Mouse (Mus musculus) small intestine, adult 2 months (tissue): ENCODE measurements around the gene Tnfaip8l1. TPM values are rescaled to one million over a fixed set of nuclear protein-coding genes. Genes with fewer than 3 reads are reported as not detected.
A peak's percentile ranks its signal among the peaks of the same experiment; 100 is the strongest.

Experiments used
- H3K27ac ChIP-seq: fragments of 200-500 bp; 2 replicates; pipeline ENCODE4 v1.5.1; 2012; ENCODE audit warnings: low read depth, low read length, control low read depth, inconsistent platforms; ENCODE audit not compliant: insufficient read depth
- H3K27me3 ChIP-seq: fragments of 200-500 bp; 2 replicates; pipeline ENCODE4 v1.6.1; 2012; ENCODE audit warnings: mild to moderate bottlenecking, moderate library complexity, low read length, inconsistent platforms; ENCODE audit not compliant: control insufficient read depth, insufficient read depth
- H3K36me3 ChIP-seq: fragments of 200-500 bp; 2 replicates; pipeline ENCODE4 v1.6.1; 2012; ENCODE audit warnings: mild to moderate bottlenecking, low read length, control low read depth, inconsistent platforms; ENCODE audit not compliant: control insufficient read depth, insufficient read depth
- H3K4me1 ChIP-seq: fragments of 200-500 bp; 2 replicates; pipeline ENCODE4 v1.6.1; 2012; ENCODE audit warnings: low read length, inconsistent platforms, mixed read lengths; ENCODE audit not compliant: control insufficient read depth, insufficient read depth, insufficient read length
- H3K4me3 ChIP-seq: fragments of 200-500 bp; 2 replicates; pipeline ENCODE4 v1.5.1; 2012; ENCODE audit warnings: low read depth, mild to moderate bottlenecking, control low read depth, inconsistent platforms, low read length, moderate library complexity
- CTCF ChIP-seq: fragments of 200-500 bp; IDR thresholded peaks from 2 replicates; pipeline ENCODE4 v1.5.1; 2012; ENCODE audit warnings: low read depth, mild to moderate bottlenecking, control low read depth, inconsistent platforms, low read length, moderate library complexity, mixed read lengths; ENCODE audit not compliant: insufficient replicate concordance, insufficient read length; ENCODE audit errors: extremely low read depth
- POLR2A ChIP-seq: fragments of 200-500 bp; IDR thresholded peaks from 2 replicates; pipeline ENCODE4 v1.6.1; 2012; ENCODE audit warnings: low read depth, mild to moderate bottlenecking, control low read depth, inconsistent platforms, low read length, moderate library complexity
- WGBS: fragments of 180-500 bp; shearing (Covaris S2); methylation state at CpG from one replicate; pipeline ENCODE4 v1.1.7; 2018; 5-methylcytosine and 5-hydroxymethylcytosine counted together
- polyA plus RNA-seq: library from polyadenylated mRNA; depleted of rRNA; stranded (reverse); fragments of >200 nt; gene quantifications from 2 replicates; pipeline ENCODE4 v1.2.3, GENCODE M21; 2012; rRNA removed

Gene Tnfaip8l1
- polyA plus RNA-seq, 1 experiment, result 10.3 TPM

DNA sequence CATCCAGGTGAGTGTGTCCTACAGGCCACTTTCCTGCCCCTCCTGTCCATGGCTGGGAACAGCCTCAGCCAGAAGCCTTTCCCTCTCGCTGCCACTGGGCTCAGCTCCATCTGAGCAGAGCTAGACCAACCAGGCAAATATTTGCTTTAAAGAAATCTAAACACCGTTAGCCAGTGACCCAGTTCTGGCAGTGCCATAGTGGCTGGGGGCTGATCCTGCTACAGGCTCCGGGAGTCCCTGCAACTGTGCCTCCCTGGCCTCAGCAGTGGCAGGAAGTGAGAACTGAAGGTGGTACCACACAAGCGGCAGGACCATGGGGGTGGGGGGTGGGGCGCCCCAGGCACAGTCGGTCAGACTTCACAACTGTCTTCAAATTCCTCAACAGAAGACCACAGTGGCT is 50.4 kb downstream of the Tnfaip8l1 start:
- H3K4me1 ChIP-seq, result peaks cover 12% of the 10 kb centered on the region
- peaks cover 27% of the 10 kb centered on the region for H3K36me3 ChIP-seq
- WGBS, result 44% methylated on average over 6 of the region's 6 CpGs
- TF ChIP-seq POLR2A (no peak), CTCF (no peak)
- no peak overlapping the region for H3K4me3 ChIP-seq
- H3K27ac ChIP-seq, result no peak overlapping the region
- no peaks in the 10 kb centered on the region for H3K27me3 ChIP-seq

- TF ChIP-seq POLR2A, result no peak
- no peak for TF ChIP-seq CTCF
- H3K36me3 ChIP-seq, result peaks cover 24% of the 10 kb centered on the region
- peaks cover 16% of the 10 kb centered on the region for H3K4me1 ChIP-seq
- no peaks in the 10 kb centered on the region for H3K27me3 ChIP-seq
- H3K4me3 ChIP-seq, result no peak overlapping the region
- WGBS, result 93% methylated on average over 1 of the region's 1 CpGs
- no peak overlapping the region for H3K27ac ChIP-seq
Measured at GRCm38 (mm10) chr17:56214229-56214628, 52.0 kb downstream of the Tnfaip8l1 start.

DNA sequence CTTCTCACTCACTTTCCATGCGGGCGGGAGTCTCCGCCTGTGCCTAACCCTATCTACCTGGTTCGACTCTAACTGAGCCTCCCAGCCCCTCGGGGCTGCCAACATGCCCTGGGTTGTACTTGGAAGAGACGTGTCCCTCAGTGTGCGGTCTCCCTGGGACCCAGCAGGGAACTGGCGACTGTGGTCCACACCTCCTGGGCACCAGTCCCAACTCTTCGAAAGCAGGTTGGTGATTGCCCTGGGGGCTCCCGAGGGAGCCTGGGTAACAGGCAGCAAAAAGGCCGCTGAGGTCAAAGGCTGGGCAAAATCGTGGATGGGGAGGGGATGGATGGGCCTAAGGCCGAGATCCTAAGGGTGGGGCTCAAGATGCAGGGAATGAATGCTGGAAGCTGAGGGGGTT is 55.4 kb downstream of the Tnfaip8l1 start:
- WGBS, result 58% methylated on average over 13 of the region's 13 CpGs

DNA sequence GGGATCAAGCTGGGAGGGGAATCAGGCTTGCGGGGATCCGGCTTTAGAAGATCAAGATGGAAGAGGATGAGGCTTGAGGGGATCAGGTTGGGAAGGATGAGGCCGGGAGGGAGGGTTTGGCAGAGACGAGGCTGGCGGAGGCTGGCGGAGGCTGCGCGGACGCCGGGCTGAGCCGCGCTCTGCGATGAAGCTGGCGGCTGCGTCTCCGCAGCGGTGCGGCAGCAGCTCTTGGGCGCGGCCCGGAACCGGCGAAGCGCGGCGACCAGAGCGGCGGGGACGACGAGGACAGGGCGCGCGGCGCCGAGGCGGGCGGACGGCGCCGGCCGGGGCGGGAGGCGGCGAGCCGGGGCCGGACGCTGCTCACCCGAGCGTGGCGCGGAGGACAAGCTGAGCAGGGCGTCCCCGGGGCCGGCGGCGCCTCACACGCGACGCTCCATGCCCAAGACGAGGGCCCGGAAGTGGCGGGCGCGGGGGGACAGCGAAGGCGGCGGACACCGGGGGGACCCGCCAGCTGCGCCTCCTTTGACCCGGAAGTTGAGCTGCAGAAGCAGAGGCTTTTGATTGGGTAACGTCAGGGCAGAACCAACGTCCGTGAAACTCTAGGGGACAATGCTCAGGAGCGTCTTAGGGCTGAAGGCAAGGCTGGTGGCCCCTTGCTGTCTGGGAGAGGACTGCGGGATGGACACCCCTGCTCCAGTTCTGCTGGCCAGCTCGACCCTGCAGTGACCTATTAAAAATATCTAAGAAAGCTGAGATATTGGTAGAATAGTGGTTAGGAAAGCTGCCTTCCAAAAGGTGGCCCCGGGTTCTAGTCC is 56.3 kb downstream of the Tnfaip8l1 start, which contains the start of gene Dpp9:
TSS of gene Dpp9 (minus strand) at position 529 of the 815 bp plus-strand sequence.
- TF ChIP-seq POLR2A, result no peak
- no peak for TF ChIP-seq CTCF
- H3K4me1 ChIP-seq, result peaks cover 17% of the 10 kb centered on the region
- H3K27me3 ChIP-seq, result no peaks in the 10 kb centered on the region
- H3K27ac ChIP-seq, result peak within 1 kb of the TSS; percentile 66
- WGBS, result under 1% methylated on average over 76 of the region's 78 CpGs
- H3K4me3 ChIP-seq, result peak within 1 kb of the TSS; percentile 97
- no peaks in the 10 kb centered on the region for H3K36me3 ChIP-seq

More for the DNA sequence above, 55.4 kb downstream of the Tnfaip8l1 start:
- Histone ChIP-seq H3K4me3 (peak overlapping the region; percentile 97), H3K4me1 (peaks cover 17% of the 10 kb centered on the region), H3K27ac (peak overlapping the region; percentile 66; the same call in 1 of the 2 replicates), H3K27me3 (no peaks in the 10 kb centered on the region), H3K36me3 (no peaks in the 10 kb centered on the region)
- no peak for TF ChIP-seq POLR2A
- TF ChIP-seq CTCF, result no peak

DNA sequence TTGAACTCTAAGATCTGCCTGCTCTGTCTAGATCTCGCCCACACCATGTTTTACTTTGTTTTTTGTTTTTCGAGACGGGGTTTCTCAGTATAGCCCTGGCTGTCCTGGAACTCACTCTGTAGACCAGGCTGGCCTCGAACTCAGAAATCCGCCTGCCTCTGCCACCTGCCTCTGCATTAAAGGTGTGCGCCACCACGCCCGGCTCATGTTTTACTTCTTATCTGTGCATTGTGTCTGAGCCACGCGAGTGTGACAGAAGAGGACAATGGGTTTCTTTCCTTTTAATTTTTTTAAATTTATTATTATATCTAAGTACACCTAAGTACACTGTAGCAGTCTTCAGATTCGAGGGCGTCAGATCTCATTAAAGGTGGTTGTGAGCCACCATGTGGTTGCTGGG is 57.0 kb downstream of the Tnfaip8l1 start:
- no peaks in the 10 kb centered on the region for H3K27me3 ChIP-seq
- H3K4me3 ChIP-seq, result peak overlapping the region; percentile 97
- no peak for TF ChIP-seq CTCF
- TF ChIP-seq POLR2A, result no peak
- H3K36me3 ChIP-seq, result no peaks in the 10 kb centered on the region
- H3K4me1 ChIP-seq, result peaks cover 17% of the 10 kb centered on the region
- H3K27ac ChIP-seq, result peak overlapping the region; percentile 62
- 16% methylated on average over 12 of the region's 12 CpGs for WGBS

DNA sequence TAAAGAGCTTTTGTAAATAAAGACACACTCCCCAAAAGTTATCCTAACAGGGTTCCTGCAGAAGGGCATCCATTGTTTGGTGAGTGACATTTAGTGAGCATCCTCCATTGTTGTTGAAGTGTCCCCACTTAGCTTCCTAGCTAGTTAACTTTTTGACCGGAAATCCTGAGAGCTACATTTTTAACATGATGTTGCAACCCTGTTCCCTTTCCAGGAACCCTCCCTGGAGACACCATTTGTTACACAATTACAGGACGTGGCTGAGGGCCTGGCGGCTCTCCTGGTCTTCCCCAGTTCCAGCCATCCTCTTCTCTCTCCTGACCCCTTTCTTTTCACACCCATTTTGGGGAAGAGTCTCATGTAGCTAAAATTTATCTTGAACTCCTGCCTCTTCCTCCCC is 57.5 kb downstream of the Tnfaip8l1 start:
- Histone ChIP-seq H3K4me3 (no peak overlapping the region), H3K27ac (no peak overlapping the region), H3K4me1 (peaks cover 17% of the 10 kb centered on the region), H3K27me3 (no peaks in the 10 kb centered on the region), H3K36me3 (no peaks in the 10 kb centered on the region)
- WGBS, result 34% methylated on average over 3 of the region's 3 CpGs
- TF ChIP-seq CTCF, result no peak
- TF ChIP-seq POLR2A, result no peak

Other genes with a start within 250 kb of the Tnfaip8l1 start
- 0.09 TPM in 1 of 2 replicates, not detected in the other for gene Zfp119b, start 213.0 kb upstream of the Tnfaip8l1 start, polyA plus RNA-seq
- 4.9 and 7.5 TPM in 2 replicates for gene Ebi3, start 209.8 kb upstream of the Tnfaip8l1 start, polyA plus RNA-seq
- 3.4 and 7.9 TPM in 2 replicates for gene Yju2, start 203.4 kb upstream of the Tnfaip8l1 start, polyA plus RNA-seq
- gene Shd, start 192.0 kb upstream of the Tnfaip8l1 start, polyA plus RNA-seq, result 1.1 and 3.4 TPM in 2 replicates
- gene Fsd1, start 176.0 kb upstream of the Tnfaip8l1 start, polyA plus RNA-seq, result 0.83 and 3.2 TPM in 2 replicates
- gene Stap2, start 156.9 kb upstream of the Tnfaip8l1 start, polyA plus RNA-seq, result 87.8 and 224 TPM in 2 replicates
- gene Mpnd, start 156.8 kb upstream of the Tnfaip8l1 start, polyA plus RNA-seq, result 129 and 424 TPM in 2 replicates
- gene Sh3gl1, start 125.8 kb upstream of the Tnfaip8l1 start, polyA plus RNA-seq, result 41.8 and 78.2 TPM in 2 replicates
- 1.9 and 4.1 TPM in 2 replicates for gene Chaf1a, start 122.0 kb upstream of the Tnfaip8l1 start, polyA plus RNA-seq
- gene Ubxn6, start 87.4 kb upstream of the Tnfaip8l1 start, polyA plus RNA-seq, result 27.4 and 57.1 TPM in 2 replicates
- gene Hdgfl2, start 82.8 kb upstream of the Tnfaip8l1 start, polyA plus RNA-seq, result 23.1 and 24.2 TPM in 2 replicates
- gene Plin4, start 52.7 kb upstream of the Tnfaip8l1 start, polyA plus RNA-seq, result 6.2 and 8.9 TPM in 2 replicates
- gene Plin5, start 44.9 kb upstream of the Tnfaip8l1 start, polyA plus RNA-seq, result 0.04 and 0.05 TPM in 2 replicates
- gene Lrg1, start 40.5 kb upstream of the Tnfaip8l1 start, polyA plus RNA-seq, result 10.6 and 28.7 TPM in 2 replicates
- 6.4 and 12.2 TPM in 2 replicates for gene Sema6b, start 22.1 kb upstream of the Tnfaip8l1 start, polyA plus RNA-seq
- 82.7 and 86.4 TPM in 2 replicates for gene Mydgf, start 21.4 kb downstream of the Tnfaip8l1 start, polyA plus RNA-seq
- 27.4 and 39.4 TPM in 2 replicates for gene Dpp9, start 56.4 kb downstream of the Tnfaip8l1 start, polyA plus RNA-seq
- gene Fem1a, start 94.3 kb downstream of the Tnfaip8l1 start, polyA plus RNA-seq, result 21.3 and 22.9 TPM in 2 replicates
- 39.7 and 96.6 TPM in 2 replicates for gene Ticam1, start 114.3 kb downstream of the Tnfaip8l1 start, polyA plus RNA-seq
- gene Plin3, start 130.4 kb downstream of the Tnfaip8l1 start, polyA plus RNA-seq, result 137 and 299 TPM in 2 replicates
- gene Arrdc5, start 137.8 kb downstream of the Tnfaip8l1 start, polyA plus RNA-seq, result not detected in 2 replicates
- 7.6 and 16.3 TPM in 2 replicates for gene Uhrf1, start 140.8 kb downstream of the Tnfaip8l1 start, polyA plus RNA-seq
- 20.5 and 38.3 TPM in 2 replicates for gene Kdm4b, start 163.6 kb downstream of the Tnfaip8l1 start, polyA plus RNA-seq